Mouse (Mus musculus) frontal cortex, postnatal 10 days (tissue): ENCODE results near the gene Slc2a6.

ENCODE experiments used
- DNase-seq, 2 experiments: peaks; one replicate each; pipeline ENCODE4 v3.0.0; 2022; ENCODE audit warnings: low spot score in 2 of 2, mixed read lengths in 1 of 2

The Slc2a6 gene

DNA sequence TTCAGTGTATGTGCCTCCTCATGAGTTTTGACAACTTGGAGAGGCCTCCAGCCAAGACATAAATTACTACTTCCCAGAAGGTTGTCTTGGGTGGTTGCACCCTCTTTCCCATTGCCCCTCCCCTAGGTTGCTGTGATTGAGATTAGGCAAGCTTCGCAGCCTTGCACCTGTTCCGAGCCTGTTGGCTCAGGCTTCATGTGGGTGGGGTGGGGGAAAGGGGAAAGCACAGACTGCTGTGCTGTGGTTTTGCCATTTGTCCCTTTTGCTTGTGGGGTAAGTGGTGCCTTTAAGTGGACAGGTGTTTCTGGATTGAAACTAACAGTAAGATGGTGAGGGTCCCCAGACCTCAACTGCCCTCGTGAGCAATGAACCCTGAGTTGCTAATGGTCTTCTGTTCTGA, 8.2 kb upstream of the Slc2a6 start:
- no peak for DNase-seq

DNA sequence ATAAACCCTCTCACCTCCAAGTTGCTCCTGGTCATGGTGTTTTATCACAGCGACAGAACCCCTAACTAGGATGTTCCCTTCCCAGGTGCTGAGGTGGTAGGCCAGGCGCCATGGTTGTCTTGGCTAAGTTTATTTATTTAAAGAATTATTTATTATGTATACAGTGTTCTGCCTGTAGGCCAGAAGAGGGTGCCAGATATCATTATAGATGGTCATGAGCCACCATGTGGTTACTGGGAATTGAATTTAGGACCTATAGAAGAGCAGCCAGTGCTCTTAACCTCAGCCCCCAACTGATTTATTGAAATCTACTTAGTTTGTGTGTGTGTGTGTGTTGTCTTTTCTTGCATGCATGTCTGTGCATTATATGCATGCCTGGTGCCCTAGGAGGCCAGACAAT, 4.6 kb upstream of the Slc2a6 start:
- DNase-seq, result no peak

- peak in 1 of 2 experiments; percentile 7 for DNase-seq
Measured at GRCm38 (mm10) chr2:27028437-27029015, 728 bp upstream of the Slc2a6 start.

- DNase-seq, result no peak
Measured at GRCm38 (mm10) chr2:27026857-27027617, 761 bp downstream of the Slc2a6 start.

DNA sequence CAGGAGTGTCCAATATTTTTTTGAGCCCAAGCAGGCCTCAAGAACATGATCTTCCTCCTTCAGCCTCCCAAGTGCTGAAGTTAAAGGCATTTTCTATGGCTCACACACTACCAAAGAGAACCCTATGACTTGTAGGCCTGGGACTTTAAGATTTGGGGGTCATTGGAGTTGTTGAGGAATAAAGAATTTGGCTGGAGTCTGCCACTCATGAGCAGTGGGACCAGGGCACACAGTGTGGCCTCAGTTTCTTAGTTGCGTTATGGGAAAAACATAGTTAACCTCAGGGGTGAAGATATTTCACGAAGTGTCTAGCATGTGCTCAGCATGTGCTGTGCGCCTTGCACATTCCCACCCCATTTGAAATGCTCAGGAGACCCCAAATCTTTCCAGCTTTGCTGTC, 1.5 kb downstream of the Slc2a6 start:
- DNase-seq, result no peak

- no peak for DNase-seq
Measured at GRCm38 (mm10) chr2:27025545-27025944, 2.3 kb downstream of the Slc2a6 start.

DNA sequence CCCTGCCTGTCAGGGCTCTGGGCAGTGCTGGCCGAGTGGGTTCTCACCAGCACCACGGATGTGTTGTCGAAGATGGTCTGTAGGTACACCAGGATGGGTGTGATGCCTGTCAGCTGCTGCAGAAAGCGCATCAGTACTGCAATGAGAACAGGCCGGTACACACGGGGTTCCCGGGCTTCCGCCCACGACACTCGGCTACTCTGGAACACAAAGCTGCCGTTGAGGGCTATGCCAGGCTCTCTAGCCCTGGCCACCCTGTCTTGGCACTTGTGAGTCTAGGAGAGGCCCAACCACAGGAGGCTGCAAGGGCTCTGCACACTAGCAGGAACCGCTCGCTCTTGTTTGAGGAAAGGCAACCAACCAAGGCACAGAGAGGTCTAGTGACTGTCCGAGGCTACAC, 3.7 kb downstream of the Slc2a6 start:
- DNase-seq, result no peak

GRCm38 (mm10) chr2:27022612-27023011, 5.2 kb downstream of the Slc2a6 start:
- no peak for DNase-seq

- DNase-seq, result no peak
Measured at GRCm38 (mm10) chr2:27021103-27021502, 6.7 kb downstream of the Slc2a6 start.

DNA sequence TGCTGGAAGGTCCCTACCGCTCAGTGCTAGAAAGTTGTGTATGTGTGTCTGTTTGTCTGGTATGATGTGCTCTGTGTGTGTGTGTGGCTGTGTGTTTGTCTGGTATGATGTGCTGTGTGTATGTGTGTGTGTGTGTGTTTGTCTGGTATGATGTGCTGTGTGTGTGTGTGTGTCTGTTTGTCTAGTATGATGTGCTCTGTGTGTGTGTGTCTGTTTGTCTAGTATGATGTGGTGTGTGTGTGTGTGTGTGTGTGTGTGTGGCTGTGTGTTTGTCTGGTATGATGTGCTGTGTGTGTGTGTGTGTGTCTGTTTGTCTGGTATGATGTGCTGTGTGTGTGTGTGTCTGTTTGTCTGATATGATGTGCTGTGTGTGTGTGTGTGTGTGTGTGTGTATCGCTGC, 8.3 kb downstream of the Slc2a6 start:
- no peak for DNase-seq

- peak in 1 of 2 experiments; percentile 71 for DNase-seq
Measured at GRCm38 (mm10) chr2:27017802-27018201, 10.0 kb downstream of the Slc2a6 start.

DNA sequence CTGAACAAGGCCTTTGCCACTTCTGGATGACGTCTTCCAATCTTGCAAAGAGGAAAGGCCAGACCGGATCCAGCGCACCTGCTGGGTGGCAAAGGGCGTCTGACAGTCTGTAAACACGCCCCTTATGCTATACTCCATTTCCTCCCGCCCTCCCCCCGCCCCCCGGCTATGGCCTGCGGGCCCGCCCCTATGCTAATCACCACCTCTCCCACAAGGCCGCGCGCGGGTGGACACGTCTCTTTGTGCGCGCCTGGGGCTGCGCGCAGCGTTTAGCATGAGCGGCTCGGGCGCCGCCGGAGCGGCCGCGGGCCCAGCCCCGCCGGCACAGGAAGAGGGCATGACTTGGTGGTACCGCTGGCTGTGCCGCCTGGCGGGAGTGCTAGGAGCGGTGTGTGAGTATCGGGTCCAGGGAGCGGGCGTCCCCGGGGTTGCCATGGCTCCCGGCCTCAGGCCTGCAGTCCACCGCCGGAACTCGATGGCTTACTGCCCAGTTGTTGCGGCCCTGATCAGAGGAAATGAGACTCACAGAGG, 18.0 kb downstream of the Slc2a6 start, which contains the start of gene Cacfd1:
Cacfd1 (plus strand) TSS at position 213 of the 531 bp plus-strand sequence.
- DNase-seq, result peak; percentile 75 to 80

- DNase-seq, result no peak
Measured at GRCm38 (mm10) chr2:27007701-27008100, 20.1 kb downstream of the Slc2a6 start.

DNA sequence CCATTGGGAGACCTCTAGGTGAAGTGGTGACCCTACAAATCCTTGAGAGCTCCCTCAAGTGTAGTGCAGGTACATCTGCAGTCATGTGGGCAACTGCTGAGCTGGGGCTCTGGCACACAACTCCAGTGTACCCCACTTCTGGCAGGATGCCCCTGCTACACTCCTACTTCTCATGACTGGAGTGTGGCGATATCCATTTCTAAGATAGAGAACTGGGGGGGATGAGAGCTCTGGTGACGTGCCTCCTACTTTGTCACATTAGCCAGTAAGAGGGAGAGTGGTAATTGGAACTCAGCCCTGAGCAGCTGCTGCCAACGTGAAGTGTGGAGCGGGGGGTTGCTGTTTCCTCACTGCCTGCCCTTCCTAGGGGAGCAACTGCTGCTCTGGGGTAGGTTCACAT, 21.5 kb downstream of the Slc2a6 start:
- no peak for DNase-seq

DNA sequence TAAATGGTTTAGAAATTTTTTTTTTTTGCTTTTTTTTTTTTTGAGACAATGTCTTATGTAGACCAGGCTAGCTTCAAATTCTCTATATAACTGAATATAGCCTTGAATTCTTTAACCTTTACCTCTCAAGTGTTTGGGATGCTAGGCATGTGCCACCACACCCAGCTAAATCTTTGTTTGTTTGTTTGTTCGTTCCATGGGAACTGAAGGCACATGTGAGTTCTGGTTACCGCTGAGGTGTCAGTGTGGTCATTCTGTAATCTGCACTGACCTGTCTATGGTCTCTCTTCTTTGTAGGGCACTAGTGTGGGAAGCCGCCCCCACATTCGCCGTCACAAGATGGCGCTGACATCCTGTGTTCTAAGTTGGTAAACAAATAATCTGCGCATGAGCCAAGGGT, 29.8 kb downstream of the Slc2a6 start:
- no peak for DNase-seq

DNA sequence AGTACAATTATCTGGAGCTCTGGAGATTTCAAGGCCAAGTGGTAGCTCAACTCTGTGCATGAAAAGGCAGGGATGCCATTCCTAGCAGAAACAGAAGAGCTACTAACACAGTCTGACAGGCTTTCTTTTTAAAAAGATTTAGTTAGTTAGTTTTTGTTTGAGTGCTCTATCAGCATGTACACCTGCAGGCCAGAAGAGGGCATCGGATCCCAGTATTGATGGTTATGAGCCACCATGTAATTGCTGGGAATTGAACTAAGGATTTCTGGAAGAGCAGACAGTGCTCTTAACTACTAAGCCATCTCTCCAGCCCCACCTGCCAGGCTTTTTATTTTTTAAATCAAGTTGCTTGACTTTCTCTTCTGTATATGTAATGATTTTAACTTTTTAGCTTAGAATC, 30.3 kb downstream of the Slc2a6 start:
- DNase-seq, result no peak

DNA sequence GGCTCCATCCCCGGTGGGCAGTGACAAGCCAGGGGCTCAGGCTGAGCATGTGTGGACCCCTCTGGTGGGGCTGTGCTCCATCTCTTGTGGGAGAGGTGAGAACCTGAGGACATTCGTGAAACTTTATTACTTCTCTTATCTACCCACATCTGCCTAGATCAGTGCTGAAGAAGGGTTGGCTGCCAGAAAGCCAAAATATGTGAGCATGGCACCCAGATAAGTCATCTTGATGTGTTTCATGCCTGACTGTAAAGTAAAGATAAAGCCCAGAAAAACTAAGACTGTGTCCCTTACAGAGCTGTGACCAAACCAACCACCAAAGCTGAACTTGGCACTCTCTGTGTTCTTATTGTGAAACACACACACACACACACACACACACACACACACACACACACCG, 33.9 kb downstream of the Slc2a6 start:
- no peak for DNase-seq

- DNase-seq, result no peak
Measured at GRCm38 (mm10) chr2:26984640-26985039, 43.2 kb downstream of the Slc2a6 start.

DNA sequence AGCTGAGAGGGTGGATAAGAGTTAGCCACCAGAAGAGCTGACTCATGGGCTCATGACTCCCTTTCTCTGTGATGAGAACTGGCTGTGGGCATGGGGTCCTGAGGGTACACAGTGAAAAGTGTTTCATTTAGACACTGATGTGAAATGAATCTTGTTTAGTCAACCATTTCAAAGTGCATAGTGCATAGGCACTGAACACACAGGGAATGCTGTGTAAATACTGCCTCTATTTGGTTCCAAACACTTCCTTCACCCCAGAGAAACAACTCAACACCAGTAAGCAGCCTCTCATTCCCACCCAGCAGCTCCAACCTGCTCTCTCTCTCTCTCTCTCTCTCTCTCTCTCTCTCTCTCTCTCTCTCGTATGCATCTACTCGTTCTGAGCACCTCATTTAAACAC, 43.6 kb downstream of the Slc2a6 start:
- no peak for DNase-seq

DNA sequence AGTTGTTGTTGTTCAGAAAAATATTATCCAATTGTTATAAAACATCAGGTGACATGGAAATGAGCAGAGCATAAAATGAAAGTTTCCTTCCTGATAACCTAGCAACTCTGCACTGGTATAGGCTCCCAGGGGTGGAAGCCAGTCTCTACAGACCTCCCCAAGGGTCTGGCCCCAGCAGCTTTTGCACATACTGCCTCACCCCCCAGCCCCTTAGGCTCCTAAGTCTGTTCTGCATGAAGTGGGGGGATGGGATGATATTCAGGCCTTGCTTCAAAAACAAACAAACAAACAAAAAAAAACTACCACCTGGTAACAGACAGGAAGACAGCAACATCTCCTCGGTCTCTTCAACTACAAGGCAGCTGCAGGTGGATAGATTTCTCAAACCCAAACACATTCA, 47.4 kb downstream of the Slc2a6 start:
- no peak for DNase-seq

DNA sequence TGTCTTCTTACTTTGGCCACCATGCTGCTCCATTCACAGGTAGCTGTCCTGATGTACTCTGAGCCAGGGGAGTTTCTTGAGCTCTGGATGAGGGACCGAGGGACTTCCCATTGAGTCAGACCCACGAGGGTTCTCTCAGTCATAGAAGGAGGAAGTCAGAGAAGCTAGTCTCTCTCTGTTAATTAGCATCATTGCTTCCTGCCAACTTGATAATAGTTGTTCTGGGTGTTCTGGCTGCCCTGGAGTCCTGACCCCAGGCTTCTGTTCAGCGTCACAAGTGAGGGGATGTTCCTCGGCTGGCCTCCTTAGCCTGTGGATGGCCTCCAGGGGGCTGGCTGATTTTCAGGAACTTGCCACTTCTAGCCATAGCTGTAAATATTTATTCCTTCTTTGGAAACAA, 53.8 kb downstream of the Slc2a6 start:
- DNase-seq, result no peak

- no peak for DNase-seq
Measured at GRCm38 (mm10) chr2:26973116-26973515, 54.7 kb downstream of the Slc2a6 start, which contains the start of gene Adamts13. Adamts13 (plus strand) TSS chr2:26973416.
